Mouse (Mus musculus) gastrocnemius, postnatal 14 days (tissue): ENCODE results near the gene Dnajc4. TPM values are rescaled to one million over a fixed set of nuclear protein-coding genes. Genes with fewer than 3 reads are reported as not detected.
"Not testable (repeated sequence)": the region's sequence is repeated elsewhere in the genome, so short reads cannot be mapped to it uniquely, and the experiment has no call there.

Experiments
- DNase-seq: peaks from one replicate; pipeline ENCODE4 v3.0.0; 2021; ENCODE audit warnings: mixed read lengths
- intact Hi-C: fragments of 180-260 bp; cut with DNase I; formaldehyde crosslinking; loops from one replicate; pipeline ENCODE4 v1.15.1; 2025; ENCODE audit warnings: low total_unique reads
- total RNA-seq, 2 experiments: library from RNA; stranded (reverse); gene quantifications; 2 replicates each; pipeline ENCODE4 v1.2.3; 2021

Gene Dnajc4
- total RNA-seq, 2 experiments from 2014 or later, result 30.7 to 32.4 TPM

DNA sequence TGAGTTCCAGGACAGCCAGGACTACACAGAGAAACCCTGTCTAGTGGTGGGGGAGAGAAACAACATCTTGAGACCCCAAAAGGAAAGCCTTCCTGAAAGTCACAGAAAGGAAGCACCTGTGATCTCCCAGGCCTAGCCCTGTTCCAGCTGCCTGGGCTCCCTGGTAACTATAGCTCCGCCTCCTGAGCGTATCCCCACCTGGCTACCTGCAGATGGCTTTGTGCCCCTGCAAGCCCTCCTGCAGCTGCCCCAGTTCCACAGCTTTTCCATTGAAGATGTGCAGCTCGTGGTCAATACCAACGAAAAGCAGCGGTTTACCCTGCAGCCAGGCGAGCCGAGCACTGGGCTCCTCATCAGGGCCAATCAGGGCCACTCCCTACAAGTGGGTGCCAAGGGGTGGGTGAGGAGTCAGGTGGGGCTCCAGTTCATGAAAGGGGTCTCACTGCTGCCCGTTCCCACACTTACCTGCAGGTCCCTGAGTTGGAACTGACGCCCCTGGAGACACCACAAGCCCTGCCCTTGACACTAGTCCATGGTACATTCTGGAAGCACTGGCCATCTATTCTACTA lies 5.4 kb upstream of the Dnajc4 start:
- intact Hi-C loops, result no loop called here
- no peak for DNase-seq

DNA sequence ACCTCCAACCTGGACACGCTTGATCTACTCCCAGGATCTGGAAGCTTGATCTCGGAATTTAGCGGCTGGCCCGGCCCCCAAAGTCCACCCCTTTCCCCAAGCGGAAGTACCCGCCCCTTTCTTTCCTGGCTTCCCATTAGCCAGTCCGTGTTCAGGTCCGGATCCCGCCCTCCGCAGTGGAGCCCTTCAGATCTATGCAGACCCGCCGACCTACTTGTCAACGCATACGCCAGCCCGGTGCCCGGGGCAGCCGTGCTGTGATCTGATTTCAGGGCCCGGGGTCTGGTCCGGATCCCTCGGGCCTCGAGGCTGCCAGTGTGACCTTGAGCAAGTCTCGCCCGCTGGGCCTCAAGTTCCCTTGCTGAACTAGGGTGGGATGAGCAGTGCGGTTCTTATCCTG lies 3.6 kb upstream of the Dnajc4 start, which contains the start of the genes Nudt22 and Trpt1:
Gene Nudt22 (minus strand): TSS at position 112 of the 400 bp plus-strand sequence.
Gene Trpt1 (plus strand): TSS at position 126 of the 400 bp plus-strand sequence.
- DNase-seq, result peak; percentile 90
- intact Hi-C loops, result no loop called here

DNA sequence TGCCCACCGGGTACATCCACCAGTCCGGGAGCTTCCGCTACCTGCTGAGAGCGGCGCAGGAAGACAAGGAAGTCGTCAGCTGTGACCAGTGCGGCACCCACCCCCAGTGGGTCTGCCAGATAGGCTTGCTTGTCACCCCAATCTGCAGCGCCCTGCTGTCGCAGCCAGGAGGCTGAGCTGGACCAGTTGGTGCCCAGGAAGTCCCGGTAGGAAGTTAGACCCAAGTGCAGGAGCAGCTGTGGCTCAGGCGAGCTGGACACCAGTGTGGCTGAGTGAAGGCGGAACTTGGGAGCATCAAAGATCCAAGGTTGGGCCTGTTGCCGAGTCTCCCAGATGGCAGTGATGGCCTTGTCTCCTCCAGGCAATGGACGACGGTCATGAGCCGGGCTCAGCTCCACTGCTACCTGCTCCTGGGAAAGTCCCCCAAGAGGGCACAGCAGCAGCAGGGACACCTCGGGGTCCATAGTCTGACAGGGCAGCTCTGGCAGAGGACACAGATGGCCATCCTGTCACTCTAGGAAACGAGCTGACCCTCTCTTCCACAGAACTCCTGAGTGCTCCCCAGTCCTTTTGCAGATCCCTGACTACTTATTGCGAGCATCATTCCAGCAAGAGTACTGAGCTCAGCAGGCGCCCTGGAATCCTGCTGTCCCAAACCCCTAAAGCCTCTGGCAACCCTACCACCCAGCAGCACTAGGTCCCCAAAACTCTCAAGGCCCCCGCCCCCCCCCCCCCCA lies 3.1 kb upstream of the Dnajc4 start:
- intact Hi-C loops, result no loop called here
- no peak for DNase-seq

DNA sequence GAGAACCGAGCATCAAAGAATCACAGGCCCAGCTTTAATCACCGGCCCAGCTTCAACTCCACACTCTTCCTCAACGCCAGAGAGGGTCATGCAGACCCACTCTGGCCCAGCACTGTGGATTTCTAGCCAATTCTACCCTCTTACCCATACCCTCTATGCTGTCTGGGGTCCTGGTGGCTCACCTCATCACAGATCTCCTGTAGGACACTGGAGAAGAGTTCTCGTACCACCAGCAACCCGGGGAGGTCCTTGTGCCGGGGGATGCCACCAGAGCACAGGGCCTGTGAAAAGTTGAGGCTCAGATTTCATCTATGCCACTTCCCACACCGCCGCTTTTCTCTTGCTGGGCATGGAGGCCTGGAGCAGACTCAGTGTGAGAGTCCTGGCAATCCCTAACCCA lies 2.1 kb upstream of the Dnajc4 start:
- intact Hi-C loops, result no loop called here

DNA sequence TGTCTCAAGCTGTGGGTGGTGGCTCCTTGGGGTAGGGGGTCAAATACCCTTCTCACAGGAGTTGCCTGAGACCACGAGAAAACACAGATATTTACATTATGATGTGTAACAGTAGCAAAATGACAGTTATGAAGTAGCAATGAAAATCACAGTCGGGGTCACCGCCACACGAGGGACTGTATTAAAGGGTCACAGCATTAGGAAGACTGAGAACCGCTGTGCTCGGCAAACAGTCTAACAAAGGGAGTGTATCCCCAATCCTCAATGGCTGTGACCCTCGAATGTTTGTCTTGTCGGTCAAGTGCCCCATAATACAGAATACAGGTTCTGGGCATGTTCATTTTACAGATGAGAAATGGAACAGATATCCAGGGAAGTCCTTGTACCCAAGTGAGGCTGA lies 1.6 kb upstream of the Dnajc4 start:
- DNase-seq, result no peak
- intact Hi-C loops, result no loop called here

More for the DNA sequence above, 2.1 kb upstream of the Dnajc4 start:
- no peak for DNase-seq

DNA sequence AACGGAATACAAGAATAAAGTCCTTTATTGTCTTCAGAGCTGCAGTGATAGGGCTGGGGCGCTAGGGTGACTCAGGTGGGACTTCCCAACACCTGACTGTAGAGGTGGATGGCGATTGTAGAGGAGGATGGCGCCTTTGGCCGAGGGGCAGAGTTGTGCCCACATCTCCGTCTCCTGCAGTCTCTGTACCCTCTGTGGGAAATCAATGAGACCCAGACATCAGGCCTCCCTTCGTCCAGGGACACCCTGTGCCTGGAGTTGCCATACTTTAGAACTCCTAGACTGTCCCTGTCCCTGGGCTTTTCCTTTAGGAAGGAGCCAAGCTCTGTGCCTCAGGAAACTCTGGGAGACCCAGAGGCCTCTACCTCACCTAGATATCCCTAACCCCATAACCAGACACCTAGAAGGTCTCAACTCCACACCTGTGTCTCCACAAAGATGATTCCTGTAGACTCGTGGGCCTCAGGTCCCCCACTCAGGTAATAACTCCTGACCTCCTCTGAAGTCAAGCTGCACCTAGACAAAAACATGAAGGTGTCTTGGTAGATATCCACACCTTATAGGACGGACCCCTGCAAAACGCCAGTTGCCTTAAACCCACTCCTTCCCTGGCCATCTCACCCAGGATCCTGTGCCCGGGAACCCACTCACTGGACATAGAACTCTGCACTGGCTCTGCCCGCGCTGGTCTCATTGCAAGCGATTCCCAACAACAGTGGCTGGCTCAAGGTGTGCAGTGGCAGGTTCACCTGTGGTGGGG lies 819 bp upstream of the Dnajc4 start:
- intact Hi-C loops, result no loop called here
- DNase-seq, result no peak

DNA sequence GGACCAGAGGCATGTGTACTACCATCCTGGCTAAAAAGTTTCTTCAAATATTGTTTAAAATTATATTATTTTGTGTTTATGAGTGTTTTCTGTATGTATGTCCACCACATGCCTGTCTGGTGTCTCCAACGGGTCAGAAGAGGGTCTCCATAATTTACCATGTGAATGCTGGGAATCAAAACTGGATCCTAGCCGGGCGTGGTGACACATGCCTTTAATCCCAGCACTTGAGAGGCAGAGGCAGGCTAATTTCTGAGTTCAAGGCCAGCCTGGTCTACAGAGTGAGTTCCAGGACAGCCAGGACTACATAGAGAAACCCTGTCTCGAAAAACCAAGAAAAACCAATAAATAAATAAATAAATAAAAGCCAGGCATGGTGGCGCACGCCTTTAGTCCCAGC lies 1.2 kb downstream of the Dnajc4 start:
- DNase-seq, intact Hi-C loops: not testable (repeated sequence)

DNA sequence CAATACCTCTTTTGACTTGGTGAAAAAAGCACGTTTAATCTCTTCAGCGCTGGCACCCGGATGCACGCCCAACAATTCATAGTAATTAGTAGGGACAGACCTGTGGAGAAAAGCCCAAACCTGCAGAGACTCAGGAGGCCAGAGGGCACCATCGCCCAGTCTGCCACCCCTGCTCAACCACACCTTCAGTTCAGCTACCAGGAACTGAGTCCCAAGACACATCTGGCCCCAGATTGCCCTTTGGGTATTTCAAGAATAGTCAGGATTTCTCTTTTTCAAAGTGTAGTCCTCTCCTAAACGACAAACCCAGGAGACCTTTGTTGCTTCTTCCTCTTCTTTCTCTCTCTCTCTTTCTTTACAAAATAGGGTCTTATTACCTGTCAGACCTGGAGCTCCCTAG lies 1.7 kb downstream of the Dnajc4 start:
- intact Hi-C loops, result no loop called here
- DNase-seq, result no peak

DNA sequence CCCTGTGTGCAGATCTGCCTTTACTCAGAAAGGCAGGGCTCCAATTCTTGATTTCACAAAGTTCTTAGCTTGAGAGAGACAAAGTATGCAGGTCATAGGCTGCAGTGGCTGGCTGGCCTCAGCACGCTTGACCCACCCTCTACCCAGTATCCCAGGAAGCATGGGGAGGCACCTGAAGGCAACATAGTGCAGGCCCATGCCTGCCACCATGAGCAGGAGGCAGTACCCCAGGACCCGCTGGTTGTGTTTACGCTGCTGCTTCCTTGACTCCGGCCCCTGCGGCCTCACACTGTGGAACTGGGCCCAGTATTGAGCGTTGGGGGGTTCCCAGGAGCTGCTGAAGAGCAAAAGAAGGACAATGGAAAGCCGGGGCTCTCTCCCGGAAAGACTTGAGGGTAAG lies 3.1 kb downstream of the Dnajc4 start:
- intact Hi-C loops, result no loop called here
- DNase-seq, result no peak

DNA sequence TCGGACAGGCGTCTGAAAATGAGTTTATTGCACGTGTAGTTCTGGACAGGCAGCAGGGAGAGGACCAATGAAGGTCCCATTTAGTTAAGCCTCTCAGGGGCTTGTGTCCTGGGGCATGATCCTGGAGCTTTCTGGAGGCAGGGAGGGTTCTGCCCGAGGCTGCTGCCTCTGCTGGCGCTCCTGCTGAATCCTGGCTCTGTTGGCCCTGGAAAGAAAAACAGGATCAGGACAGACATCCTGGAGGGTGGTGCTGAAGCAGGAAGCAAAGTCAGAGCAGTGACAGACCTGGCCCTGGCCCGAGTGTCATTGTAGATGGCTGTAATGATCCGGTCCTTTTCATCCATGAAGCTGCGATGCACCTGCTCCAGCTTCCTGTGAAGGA lies 4.5 kb downstream of the Dnajc4 start:
- intact Hi-C loops, result no loop called here
- no peak for DNase-seq

DNA sequence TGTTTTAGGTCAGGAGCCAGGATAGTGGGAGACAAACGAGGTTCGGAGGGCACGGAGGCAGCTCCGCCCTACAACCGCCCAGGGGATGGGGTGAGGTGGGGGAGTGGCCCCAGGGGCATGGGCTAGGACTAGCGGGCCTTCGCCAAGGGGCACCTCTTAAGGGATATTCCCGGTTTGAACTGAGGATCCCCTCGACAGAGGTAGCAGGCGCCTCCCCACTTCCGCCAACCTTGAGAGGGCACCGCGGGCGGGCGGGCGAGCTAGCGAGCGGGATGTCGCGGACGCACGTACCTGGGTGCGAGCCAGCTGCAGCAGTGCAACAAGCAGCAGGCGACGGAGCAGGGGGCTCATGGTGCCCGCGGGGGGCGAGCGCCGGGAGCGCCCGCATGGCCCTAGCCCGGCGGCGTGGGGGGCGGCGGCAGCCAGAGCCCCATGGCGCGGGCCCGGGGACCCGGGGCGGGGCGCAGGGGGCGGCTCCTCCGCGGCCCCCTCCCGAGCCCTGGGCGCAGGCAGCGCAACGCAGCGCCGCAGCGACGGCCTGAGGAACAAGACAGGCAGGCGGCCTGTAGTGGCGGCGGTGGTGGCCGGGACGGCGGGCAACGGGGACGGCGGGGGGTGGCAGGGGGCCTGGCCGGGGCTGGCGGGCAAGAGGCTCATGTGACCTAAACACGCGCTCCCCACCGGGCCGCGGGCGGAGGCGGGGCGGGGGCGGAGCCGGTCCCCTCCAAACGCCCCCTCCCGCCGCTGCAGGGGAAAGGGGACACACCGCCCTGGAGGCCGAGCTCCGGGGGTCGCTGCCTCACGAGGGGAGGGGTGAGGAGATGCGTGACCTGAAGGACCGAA lies 5.1 kb downstream of the Dnajc4 start, which contains the start of gene Vegfb:
Gene Vegfb (minus strand): TSS at position 591 of the 843 bp plus-strand sequence.
- peak; percentile 73 for DNase-seq
- intact Hi-C loops, result no loop called here

DNA sequence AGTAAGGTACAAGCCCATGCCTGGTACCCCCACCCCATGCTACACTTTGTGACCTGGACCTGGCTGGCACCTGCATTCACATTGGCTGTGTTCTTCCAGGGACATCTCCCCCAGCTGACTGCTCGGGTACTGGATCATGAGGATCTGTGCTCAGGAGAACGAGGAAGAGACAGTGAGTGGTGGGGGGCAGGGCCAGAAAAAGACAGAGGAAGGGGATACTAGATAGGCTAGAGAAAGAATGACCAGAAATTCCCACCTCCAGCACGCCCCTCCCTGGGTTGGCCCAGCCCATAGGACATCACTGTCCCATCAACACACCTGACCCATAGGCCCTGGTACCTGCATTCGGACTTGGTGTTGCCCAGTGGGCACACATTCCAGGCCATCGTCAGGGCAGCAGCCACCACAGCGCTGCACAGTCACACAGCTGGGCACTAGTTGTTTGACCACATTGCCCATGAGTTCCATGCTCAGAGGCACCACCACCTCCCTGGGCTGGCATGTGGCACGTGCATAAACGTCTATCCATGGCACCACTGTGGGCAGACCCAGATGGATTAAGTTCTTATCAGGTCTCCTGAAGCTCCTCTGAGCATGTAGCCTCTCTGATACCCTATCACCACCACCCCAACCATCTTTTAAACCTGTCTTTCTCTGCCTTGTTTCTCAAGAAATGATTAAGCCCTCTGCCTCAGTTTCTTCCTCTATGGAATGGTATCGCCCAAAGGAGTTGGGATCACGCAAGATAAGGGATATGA lies 6.2 kb downstream of the Dnajc4 start:
- DNase-seq, result no peak
- intact Hi-C loops, result no loop called here

DNA sequence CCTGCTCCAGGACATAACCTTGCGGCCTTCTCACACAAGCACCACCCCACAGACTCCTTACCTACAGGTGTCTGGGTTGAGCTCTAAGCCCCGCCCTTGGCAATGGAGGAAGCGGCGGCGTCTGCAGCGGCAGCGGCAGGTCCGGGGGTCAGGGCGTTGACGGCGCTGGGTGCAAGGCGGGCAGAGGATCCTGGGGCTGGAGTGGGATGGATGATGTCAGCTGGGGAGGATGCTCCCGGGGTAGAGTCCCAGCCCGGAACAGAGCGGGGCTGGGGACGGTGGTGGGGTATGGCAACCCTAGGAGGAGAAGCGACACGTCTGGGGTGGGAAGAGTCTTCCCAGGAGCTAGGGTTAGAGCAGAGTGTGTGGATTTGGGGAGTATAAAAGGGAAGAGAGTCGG lies 7.1 kb downstream of the Dnajc4 start:
- intact Hi-C loops, result no loop called here
- no peak for DNase-seq

DNA sequence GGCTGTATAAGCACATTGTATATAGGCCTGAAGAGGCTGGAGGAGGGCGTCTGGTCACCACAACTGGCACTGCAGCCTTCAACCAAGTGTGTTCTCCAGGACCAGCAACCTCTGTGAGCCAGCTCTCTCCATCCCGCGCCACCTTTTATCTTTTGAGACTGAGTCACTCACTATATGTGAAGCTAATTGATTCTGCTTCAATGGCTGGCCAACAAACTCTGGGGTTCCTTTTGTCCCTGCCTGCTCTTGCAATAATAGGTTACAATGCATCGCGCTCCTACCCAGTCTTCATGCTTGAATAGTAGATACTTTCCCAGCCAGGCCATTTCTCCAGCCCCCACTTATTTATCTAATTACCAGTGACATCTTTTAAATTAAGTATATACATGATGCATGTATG lies 8.8 kb downstream of the Dnajc4 start:
- DNase-seq, result no peak
- intact Hi-C loops, result no loop called here

DNA sequence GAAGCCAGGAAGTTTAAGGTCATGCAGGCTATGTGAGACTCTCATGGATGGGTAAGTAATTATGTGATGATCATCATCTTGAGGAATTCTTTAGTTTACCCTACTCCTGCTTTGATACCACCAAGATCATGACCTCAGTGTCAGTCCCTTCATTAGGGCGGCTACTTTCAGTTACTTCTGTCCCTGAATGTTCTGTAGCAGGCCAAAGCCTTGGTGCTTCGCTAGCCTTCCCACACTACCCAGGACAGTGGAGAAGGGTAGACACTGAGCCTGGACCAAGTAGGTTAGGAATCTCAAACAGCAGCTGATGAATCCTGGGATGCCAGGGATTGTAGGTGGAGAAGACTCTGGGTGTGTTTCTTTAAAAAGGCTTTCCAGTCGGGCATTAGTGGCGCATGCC lies 10.9 kb downstream of the Dnajc4 start:
- DNase-seq, result no peak
- intact Hi-C loops, result no loop called here

DNA sequence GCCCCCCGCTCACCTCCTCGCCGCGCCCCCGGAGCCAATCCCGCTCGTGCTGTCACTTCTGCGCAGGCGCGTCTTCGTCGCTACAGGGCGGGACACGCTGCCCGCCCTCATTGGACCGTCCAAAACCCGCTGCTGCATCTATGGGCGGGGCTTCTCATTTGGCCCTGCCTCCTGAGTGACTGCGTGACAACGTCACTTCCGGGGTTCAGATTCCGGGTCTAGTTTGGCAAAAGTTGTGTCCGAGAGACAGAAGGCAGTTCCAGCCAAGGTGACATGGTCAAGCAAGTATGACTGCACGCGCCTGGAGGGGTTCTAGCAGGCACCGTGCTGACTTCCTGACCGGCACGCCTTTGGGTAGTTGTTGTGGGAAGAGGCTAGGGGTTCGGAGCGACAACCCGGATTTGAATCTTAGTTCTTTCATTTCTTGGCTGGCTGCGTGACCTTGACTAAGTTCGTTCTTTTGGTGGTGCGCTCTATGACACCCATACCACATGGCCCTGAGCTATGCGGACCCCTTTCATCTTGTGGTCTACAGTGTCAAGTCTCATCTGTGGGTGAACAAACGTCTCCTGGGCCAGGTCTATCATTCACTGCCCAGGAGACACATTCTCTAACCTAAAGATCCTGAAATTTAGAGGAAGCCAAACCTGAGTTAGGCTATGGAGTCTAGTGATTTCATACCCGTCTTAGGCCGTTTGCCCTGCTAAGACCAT lies 11.8 kb downstream of the Dnajc4 start, which contains the start of gene Fkbp2:
Gene Fkbp2 (minus strand): TSS at position 121 of the 713 bp plus-strand sequence.
- intact Hi-C loops, result no loop called here
- DNase-seq, result peak; percentile 99

DNA sequence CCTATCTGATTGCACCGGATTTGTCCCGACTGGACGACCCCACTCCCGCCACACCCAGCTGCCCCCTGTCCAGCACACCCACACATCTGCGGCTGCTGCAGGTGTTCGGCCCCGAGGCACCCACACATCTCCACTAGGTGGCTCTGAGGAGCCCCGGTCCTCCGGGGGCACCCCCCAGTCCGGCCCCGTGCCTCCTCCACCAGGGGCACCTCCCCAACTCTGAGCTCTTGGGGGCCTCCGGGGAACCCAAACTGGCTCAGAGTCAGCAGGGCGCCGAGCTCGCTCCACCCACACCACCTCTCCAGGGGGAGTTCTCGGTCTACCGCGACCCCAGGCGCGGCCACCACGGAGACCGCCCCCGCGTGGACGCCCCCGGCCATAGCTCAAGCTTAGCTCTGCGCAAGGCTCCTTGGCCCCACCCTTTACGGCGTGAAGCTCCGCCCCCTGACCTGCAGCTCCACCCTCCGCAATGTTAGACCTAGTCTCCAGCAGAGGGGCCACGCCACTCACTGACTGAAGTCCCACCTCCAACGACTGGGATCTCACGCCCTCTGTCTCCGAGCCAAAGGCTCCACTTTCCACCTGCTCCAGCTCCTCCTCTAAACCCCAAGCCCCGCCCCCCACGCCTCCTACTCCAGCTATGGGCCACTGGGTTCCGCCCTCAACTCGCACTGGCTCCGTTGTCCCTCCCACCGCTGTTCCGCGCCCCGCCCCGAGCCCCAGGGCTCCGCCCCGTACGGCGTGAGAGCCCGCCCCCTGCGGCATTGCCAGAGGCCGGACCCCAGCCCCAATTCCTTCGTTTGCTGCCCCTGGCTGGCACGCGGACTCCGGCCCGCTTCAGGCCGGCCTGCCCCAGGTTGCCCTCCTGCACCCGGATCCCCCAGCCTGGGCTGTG lies 12.6 kb downstream of the Dnajc4 start:
- intact Hi-C loops, result no loop called here
- peak; percentile 100 for DNase-seq
